Mouse (Mus musculus) yolk sac, embryonic 10.5 days (tissue): ENCODE measurements at regions not wholly inside any gene's neighbourhood (a gene's known extent, or its start where the extent isn't known, plus 50 kb on each side); places are given as distances from the start of the nearest gene placed in this dataset.
A peak's percentile ranks its signal among the peaks of the same experiment; 100 is the strongest.

Experiments
- DNase-seq: peaks from one replicate; pipeline ENCODE4 v3.0.0-alpha.2; 2017; ENCODE audit warnings: low spot score

DNA sequence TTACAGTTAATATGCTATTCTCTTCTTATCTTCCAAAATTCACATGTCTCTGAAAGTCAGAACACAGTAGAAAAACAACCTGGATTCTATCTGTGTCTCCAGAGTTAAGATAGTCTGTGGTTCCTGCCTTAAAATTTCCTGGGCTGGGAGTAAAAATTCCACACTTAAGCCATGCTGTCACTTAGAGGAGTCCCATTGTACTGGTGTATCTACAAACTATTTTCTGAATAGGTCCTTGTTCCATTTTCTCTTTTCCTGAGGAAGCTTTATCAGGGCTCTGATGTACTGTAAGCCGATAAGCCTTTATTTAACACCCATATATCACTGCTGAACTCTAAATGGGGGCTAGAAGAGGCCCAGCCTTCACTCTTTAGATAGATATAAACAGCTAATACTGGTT, 1171.1 kb downstream of the Efnb2 start:
- DNase-seq, result no peak

DNA sequence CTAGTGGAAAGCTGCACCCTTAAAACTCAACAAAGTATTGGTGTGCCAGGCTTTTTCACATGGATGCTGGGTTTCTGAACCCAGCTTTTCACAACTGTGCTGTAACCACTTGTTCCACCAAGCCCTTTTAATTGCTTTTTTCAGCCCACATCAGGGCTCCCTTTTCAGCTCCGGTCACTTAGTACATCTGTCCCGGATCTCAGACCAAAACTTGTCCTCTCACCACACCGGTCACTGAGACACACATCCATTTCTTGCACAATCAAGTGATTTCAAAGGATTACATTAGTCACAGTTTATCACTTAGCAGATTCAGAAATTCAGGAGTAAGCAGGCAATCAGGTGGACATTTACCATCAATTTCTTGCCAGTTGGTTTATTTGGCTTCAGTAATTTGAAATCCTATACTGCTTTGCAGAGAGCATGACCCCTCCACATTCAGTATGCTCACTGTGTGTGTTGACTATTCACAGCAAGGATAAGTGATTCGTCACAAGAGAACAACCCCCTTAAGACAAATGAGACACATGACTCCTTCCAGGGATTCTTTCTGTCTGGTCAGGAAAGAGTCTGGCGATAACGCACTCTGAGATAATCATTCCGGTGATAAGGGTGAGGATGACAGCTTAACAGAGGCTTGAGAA, 1188.8 kb downstream of the Efnb2 start:
- DNase-seq, result peak; percentile 45

- no peak for DNase-seq
Measured at GRCm38 (mm10) chr8:7469261-7469660, 1191.8 kb downstream of the Efnb2 start.

GRCm38 (mm10) chr8:7462798-7463197, 1198.2 kb downstream of the Efnb2 start:
- no peak for DNase-seq

DNA sequence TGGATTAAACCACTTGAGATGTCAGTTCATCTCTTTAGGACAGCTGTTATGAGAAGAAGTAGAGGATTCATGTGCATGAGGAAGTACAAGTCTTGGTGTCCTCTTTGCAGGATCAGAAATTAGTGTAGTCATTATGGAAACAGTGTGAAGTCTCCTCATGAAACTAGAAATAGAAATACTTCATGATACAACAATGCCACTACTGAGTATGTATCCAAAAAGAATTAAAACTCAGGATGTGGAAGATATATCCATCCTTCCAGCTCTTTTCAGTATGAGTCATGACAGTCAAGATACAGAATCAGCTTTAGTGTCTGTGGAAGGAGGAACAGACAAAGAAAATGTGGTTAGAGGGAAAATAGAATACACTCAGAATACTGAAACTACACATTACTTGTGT, 1211.7 kb downstream of the Efnb2 start:
- DNase-seq, result no peak

GRCm38 (mm10) chr8:7447026-7447425, 1214.0 kb downstream of the Efnb2 start:
- no peak for DNase-seq

GRCm38 (mm10) chr8:7440829-7441228, 1220.2 kb downstream of the Efnb2 start:
- DNase-seq, result no peak

GRCm38 (mm10) chr8:7440278-7440684, 1220.8 kb downstream of the Efnb2 start:
- no peak for DNase-seq

DNA sequence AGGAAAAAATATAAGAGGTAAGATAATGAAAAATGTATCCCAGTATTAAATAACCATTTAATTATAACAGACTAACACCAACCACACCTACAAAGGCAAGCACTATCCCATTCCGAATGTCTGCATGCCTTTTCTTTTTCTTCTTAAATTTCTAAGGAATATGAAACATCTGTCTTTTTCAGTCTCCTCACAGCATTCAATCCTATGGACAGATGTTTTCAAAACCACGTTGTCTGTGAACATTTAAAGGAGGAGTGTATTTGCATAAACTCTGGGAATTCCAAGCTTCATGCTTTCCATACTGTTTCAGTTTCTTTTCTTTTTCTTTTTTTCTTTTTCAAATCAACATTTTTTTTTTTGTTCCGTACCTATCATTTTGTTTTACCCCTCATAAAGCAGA, 1221.2 kb downstream of the Efnb2 start:
- DNase-seq, result no peak

DNA sequence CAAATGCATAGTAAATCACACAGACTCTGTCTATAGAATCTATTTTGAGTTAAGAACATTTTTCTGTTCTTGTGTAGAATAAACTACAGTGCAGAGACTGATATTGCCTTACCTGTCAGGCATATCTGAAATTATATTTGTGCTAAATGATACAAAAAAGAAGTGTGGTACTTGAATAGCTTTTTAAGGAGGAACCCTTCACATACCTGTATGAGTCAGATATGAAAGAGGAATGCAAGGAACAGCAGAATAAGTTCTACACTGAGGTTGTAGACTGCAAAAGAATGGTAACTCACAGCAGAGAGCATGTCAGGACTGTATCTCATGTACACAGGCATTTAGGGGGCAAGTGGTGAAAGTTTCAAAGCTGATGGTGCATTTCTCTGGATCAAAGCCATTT, 1230.6 kb downstream of the Efnb2 start:
- DNase-seq, result no peak

DNA sequence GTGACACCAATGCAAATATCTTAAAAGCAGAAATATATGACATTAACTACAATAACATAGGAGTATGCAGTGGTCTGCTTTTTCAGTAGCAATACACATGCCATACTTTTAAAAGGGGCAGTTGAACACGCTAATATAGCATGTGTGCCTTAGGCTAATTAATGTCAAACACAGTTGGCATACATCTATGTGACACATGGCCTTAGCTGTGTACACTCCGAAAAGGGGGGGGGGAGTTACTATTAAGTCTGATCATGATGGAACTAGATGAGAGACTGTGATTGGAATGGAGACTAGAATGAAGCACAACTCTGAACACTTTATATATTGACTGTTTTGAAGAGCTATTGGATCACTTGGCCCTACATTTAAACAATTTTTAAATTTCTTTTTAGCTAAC, 1262.9 kb downstream of the Efnb2 start:
- DNase-seq, result no peak

DNA sequence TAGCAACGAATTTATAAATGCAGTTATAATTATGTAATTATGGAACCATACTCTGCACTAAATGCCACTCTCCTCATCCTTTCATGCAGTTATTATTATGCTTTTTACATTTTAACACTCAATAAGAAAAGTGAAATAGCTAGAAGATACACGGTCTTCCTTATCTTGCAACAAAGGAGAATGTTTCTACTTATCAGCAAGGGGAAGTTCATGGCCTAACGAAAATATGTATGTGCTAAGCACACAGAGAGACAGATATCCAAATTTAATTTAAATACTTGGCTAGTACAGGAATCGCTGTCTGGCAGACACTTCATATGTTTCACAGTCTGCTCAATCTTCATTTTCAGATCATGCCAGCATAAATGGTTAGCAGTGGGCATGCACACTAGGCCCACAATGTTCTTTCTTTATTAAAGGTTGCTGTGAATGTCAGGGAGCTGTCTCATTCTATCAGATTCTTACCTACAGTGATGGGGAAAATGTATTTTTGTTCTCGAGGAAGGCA, 1263.6 kb downstream of the Efnb2 start:
- no peak for DNase-seq
